ENCODE assay signal across 8 mouse cellular contexts in the genomic region with DNA sequence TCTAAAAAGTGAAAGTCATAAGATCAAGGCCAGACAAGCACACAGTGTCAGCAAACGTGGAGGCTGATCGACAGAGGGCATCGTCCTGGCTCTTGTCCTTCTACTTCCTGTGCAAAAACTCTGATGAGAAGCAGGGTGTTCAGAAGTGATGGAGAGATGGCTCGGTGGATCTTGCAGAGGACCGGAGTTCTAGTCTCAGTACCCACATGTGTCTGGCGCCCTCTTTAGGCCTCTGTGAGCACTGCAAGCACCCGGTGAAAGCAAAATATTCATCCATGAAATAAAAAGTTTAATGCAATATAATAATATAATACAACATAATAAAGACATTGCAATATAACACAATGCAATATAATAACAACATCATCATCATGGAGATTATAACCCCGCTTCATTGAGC. TPM values are rescaled to one million over a fixed set of nuclear protein-coding genes. Genes with fewer than 3 reads are reported as not detected.
DNase-seq lines count a peak whose midpoint lies in the region; ATAC-seq and TF ChIP-seq lines count a peak whose summit lies in the region.
"Had no signal": no experiment of that assay in that cellular context is flagged by ENCODE, and none has a peak within 500 bp of the region (broad histone marks: within the 10 kb centered on the region; RNA-seq: fewer than 3 reads in every experiment).

No protein-coding gene starts in this region.

- H3K4me1 ChIP-seq in liver, postnatal 0 days (ENCODE audit: insufficient read depth): no peaks in the 10 kb centered on the region
- H3K4me1 ChIP-seq in E14TG2a.4 (replicated peaks; ENCODE audit: low read depth, low read length): peaks cover 14% of the 10 kb centered on the region
- H3K4me1 ChIP-seq: hindbrain, embryonic 15.5 days had no signal

- no peak for TF ChIP-seq EP300 in liver, postnatal 0 days (IDR thresholded peaks at IDR 0.05; ENCODE audit: low read depth)

- no peak overlapping the region for H3K4me3 ChIP-seq in liver, postnatal 0 days (ENCODE audit: low read depth, low read length)
- H3K4me3 ChIP-seq in E14TG2a.4 (replicated peaks; ENCODE audit: low read length): no peak overlapping the region
- H3K4me3 ChIP-seq: hindbrain, embryonic 15.5 days had no signal

- no peak overlapping the region for H3K27ac ChIP-seq in liver, postnatal 0 days (ENCODE audit: low read depth)
- H3K27ac ChIP-seq: hindbrain, embryonic 15.5 days had no signal

- no peaks in the 10 kb centered on the region for H3K27me3 ChIP-seq in liver, postnatal 0 days (ENCODE audit: insufficient read depth, low read length)
- H3K27me3 ChIP-seq in E14TG2a.4 (ENCODE audit: insufficient read depth, low read length): peaks cover 4% of the 10 kb centered on the region; the same call in 1 of the 2 replicates
- H3K27me3 ChIP-seq in Patski: no peaks in the 10 kb centered on the region
- H3K27me3 ChIP-seq: hindbrain, embryonic 15.5 days had no signal

- no peak overlapping the region for H3K4me2 ChIP-seq in liver, postnatal 0 days (ENCODE audit: low read depth, low read length)
- H3K4me2 ChIP-seq: hindbrain, embryonic 15.5 days had no signal

- DNase-seq in liver, postnatal 0 days: no peak
- DNase-seq in liver (no peak), Patski (ENCODE audit: low read depth, low spot score) (no peak), MN1 (ENCODE audit: low spot score) (no peak)
- DNase-seq in embryo, embryonic 11 days: peak; percentile 34
- no peak for DNase-seq in heart, postnatal 36 days

- no peak for ATAC-seq in liver, postnatal 0 days
- no peak for ATAC-seq in Patski

- in situ Hi-C loops in Patski (cut with MboI; ENCODE audit: low pct_unique_long_range_greater_than_20kb): no loop called here

- no peaks in the 10 kb centered on the region for H3K36me3 ChIP-seq in liver, postnatal 0 days (replicated peaks; ENCODE audit: insufficient read depth, low read length)
- no peaks in the 10 kb centered on the region for H3K36me3 ChIP-seq in E14TG2a.4 (ENCODE audit: insufficient read depth, low read length)
- H3K36me3 ChIP-seq: hindbrain, embryonic 15.5 days had no signal

- POLR2A ChIA-PET in Patski (lab: Charles Lee): no interaction called here

- WGBS in liver, postnatal 0 days (ENCODE audit: insufficient replicate concordance): 47% methylated on average over 8 of the region's 8 CpGs

- H3K9me3 ChIP-seq in liver, postnatal 0 days (ENCODE audit: low read length): no peaks in the 10 kb centered on the region
- H3K9me3 ChIP-seq in E14TG2a.4 (ENCODE audit: low read length): no peaks in the 10 kb centered on the region
- H3K9me3 ChIP-seq: hindbrain, embryonic 15.5 days had no signal

- H3K9ac ChIP-seq in liver, postnatal 0 days (replicated peaks): no peak overlapping the region
- H3K9ac ChIP-seq: hindbrain, embryonic 15.5 days had no signal

- TF ChIP-seq CTCF in liver, postnatal 0 days (IDR thresholded peaks at IDR 0.05; ENCODE audit: low read depth): peak; percentile 35
- TF ChIP-seq CTCF in E14TG2a.4 (conservative IDR thresholded peaks at IDR 0.05; ENCODE audit: low read length) (peak; percentile 98), Patski (IDR thresholded peaks at IDR 0.05) (peak; percentile 63)

- CTCF ChIA-PET in Patski (lab: Charles Lee): no interaction called here

- intact Hi-C loops in heart, postnatal 36 days (cut with DNase I): no loop called here

RNA-seq across cellular contexts. Expression of a gene that starts 54.6 kb away (rescaled TPM):
- 2.6 and 2.9 TPM in 2 replicates for polyA plus RNA-seq in liver, postnatal 0 days (2015; fragmentation: Nextera tagmentation; extraction: Ambion mirVana)
- polyA plus RNA-seq in Patski (2021): 0.31 TPM
- total RNA-seq in heart, postnatal 36 days (2021): not detected

RNA-seq across cellular contexts. Expression of a gene that starts 55.3 kb away (rescaled TPM):
- polyA plus RNA-seq in liver, postnatal 0 days (2015; fragmentation: Nextera tagmentation; extraction: Ambion mirVana): 10.4 and 11.3 TPM in 2 replicates
- 31.1 TPM for polyA plus RNA-seq in Patski (2021)
- 10 to 100 TPM; 11.9 to 17.2 TPM for total RNA-seq in heart, postnatal 36 days (2021)

Comparison
In these comparisons a context has a peak if more than half of its experiments do, and no peak if none do; other contexts are left out.
1. CTCF ChIP-seq: peak in every context shown above with its lines; median percentile 98 in E14TG2a.4; 63 in Patski; 35 in liver, postnatal 0 days.